Mouse (Mus musculus): ENCODE data around the gene Mdm4. TPM values are rescaled to one million over a fixed set of nuclear protein-coding genes. Genes with fewer than 3 reads are reported as not detected.

Gene Mdm4
- polyA plus RNA-seq, 1 experiment from 2014 or later: 44.8 TPM

GRCm38 (mm10) chr1:132964106-132964505 is 66.3 kb downstream of the Mdm4 start:
- no peak overlapping the region for H3K4me3 ChIP-seq
- 89% methylated on average over 2 of the region's 2 CpGs for WGBS
- H3K27me3 ChIP-seq: no peaks in the 10 kb centered on the region
- no peak overlapping the region for H3K9ac ChIP-seq
- H3K36me3 ChIP-seq (ENCODE audit: poor library complexity, severe bottlenecking): no peaks in the 10 kb centered on the region
- no peak overlapping the region for H3K4me2 ChIP-seq
- H3K9me3 ChIP-seq (replicated peaks): no peaks in the 10 kb centered on the region
- ATAC-seq: no peak
- no peak overlapping the region for H3K27ac ChIP-seq
- H3K4me1 ChIP-seq: no peaks in the 10 kb centered on the region

DNA sequence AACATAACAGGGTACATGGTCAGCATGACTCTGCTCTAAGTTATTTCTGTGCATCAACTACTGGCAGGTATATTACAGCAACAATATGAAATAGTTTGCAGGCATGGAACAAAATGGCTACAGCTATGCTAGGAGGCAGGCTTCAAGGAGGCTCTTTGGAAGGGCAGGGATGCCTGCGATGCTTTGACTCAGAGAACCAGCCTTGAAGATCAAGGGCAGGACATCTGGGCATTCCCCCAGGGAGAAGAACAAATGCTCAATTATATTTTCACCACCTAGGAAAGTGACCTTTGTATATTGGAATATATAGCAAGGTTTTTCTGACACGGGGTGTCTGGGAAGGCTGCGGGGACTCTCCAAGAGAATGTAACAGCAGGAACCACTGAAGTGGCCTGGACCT is 68.6 kb downstream of the Mdm4 start:
- Histone ChIP-seq H3K36me3 (ENCODE audit: poor library complexity, severe bottlenecking) (no peaks in the 10 kb centered on the region), H3K27ac (no peak overlapping the region), H3K9ac (no peak overlapping the region), H3K4me3 (no peak overlapping the region), H3K27me3 (no peaks in the 10 kb centered on the region), H3K9me3 (replicated peaks) (no peaks in the 10 kb centered on the region), H3K4me2 (no peak overlapping the region), H3K4me1 (no peaks in the 10 kb centered on the region)
- no peak for ATAC-seq
- WGBS: 88% methylated on average over 3 of the region's 3 CpGs

DNA sequence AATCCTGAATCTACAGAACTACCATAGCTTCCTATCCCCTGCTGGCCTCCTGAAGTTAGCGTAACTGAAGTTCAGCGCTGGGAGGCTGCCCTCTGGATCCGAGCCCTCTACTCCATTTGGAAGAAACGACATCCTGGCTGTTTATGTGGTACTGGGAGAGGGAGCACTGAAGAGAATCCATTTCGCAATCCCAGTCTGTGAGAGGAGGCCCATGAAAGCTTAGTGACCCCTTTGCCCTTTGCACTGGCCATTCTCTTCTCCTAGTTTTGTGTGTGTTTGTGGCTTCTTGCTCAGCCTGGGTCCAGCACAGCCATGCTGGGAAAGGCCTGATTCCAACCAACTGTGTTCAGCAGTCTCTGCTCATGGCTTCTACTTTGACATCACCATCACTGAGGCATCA is 73.6 kb downstream of the Mdm4 start:
- WGBS: 90% methylated on average over 5 of the region's 5 CpGs

GRCm38 (mm10) chr1:132947811-132948210 is 82.5 kb downstream of the Mdm4 start:
- no peak overlapping the region for H3K4me2 ChIP-seq
- no peaks in the 10 kb centered on the region for H3K36me3 ChIP-seq (ENCODE audit: poor library complexity, severe bottlenecking)
- no peak overlapping the region for H3K4me3 ChIP-seq
- 25% methylated on average over 7 of the region's 7 CpGs for WGBS
- no peak overlapping the region for H3K27ac ChIP-seq
- no peaks in the 10 kb centered on the region for H3K27me3 ChIP-seq
- H3K9ac ChIP-seq: no peak overlapping the region
- H3K4me1 ChIP-seq: peaks cover 7% of the 10 kb centered on the region; the same call in 1 of the 2 replicates
- no peak for ATAC-seq
- H3K9me3 ChIP-seq (replicated peaks): no peaks in the 10 kb centered on the region

More for the DNA sequence above, 73.6 kb downstream of the Mdm4 start:
- Histone ChIP-seq H3K4me3 (no peak overlapping the region), H3K27ac (no peak overlapping the region), H3K9me3 (replicated peaks) (no peaks in the 10 kb centered on the region), H3K4me2 (no peak overlapping the region), H3K27me3 (no peaks in the 10 kb centered on the region), H3K9ac (no peak overlapping the region), H3K4me1 (no peaks in the 10 kb centered on the region), H3K36me3 (ENCODE audit: poor library complexity, severe bottlenecking) (no peaks in the 10 kb centered on the region)
- no peak for ATAC-seq

- 68% methylated on average over 8 of the region's 8 CpGs for WGBS
- no peaks in the 10 kb centered on the region for H3K36me3 ChIP-seq (ENCODE audit: poor library complexity, severe bottlenecking)
- no peak overlapping the region for H3K27ac ChIP-seq
- no peak overlapping the region for H3K4me2 ChIP-seq
- no peak for ATAC-seq
- H3K9me3 ChIP-seq (replicated peaks): no peaks in the 10 kb centered on the region
- H3K4me3 ChIP-seq: no peak overlapping the region
- peaks cover 7% of the 10 kb centered on the region; the same call in 1 of the 2 replicates for H3K4me1 ChIP-seq
- H3K27me3 ChIP-seq: no peaks in the 10 kb centered on the region
- H3K9ac ChIP-seq: no peak overlapping the region
Measured at GRCm38 (mm10) chr1:132945826-132946225, 84.5 kb downstream of the Mdm4 start.

DNA sequence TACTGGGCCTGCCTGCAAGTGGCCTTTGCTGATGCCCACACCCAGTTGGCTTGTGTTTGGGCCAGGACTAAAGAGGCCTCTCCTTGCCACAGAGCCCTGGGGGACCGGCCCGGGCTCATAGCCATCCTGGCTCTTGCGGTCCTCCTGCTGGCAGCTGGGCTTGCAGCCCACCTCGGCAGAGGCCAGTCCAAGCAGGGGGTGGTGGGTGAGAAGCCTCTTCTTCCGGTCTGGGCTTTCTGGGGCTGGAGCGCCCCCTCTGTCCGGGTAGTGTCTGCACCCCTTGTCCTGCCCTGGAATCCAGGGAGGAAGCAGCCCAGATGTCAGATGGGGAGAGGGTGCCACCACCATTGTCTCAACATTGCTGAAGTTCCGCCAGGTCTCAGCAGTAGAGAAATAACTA is 91.4 kb downstream of the Mdm4 start:
- WGBS: 86% methylated on average over 8 of the region's 8 CpGs

GRCm38 (mm10) chr1:132937296-132938030 is 92.9 kb downstream of the Mdm4 start:
- H3K27me3 ChIP-seq: no peaks in the 10 kb centered on the region
- H3K27ac ChIP-seq: no peak overlapping the region
- no peak overlapping the region for H3K9ac ChIP-seq
- H3K9me3 ChIP-seq (replicated peaks): no peaks in the 10 kb centered on the region
- H3K4me1 ChIP-seq: peaks cover 9% of the 10 kb centered on the region
- H3K36me3 ChIP-seq (ENCODE audit: poor library complexity, severe bottlenecking): peaks cover 27% of the 10 kb centered on the region
- H3K4me2 ChIP-seq: no peak overlapping the region
- 90% methylated on average over 26 of the region's 26 CpGs for WGBS
- H3K4me3 ChIP-seq: no peak overlapping the region
- no peak for ATAC-seq

More for the DNA sequence above, 91.4 kb downstream of the Mdm4 start:
- Histone ChIP-seq H3K4me2 (no peak overlapping the region), H3K9ac (no peak overlapping the region), H3K4me3 (no peak overlapping the region), H3K4me1 (peaks cover 8% of the 10 kb centered on the region), H3K36me3 (ENCODE audit: poor library complexity, severe bottlenecking) (peaks cover 27% of the 10 kb centered on the region), H3K27ac (no peak overlapping the region), H3K9me3 (replicated peaks) (no peaks in the 10 kb centered on the region), H3K27me3 (no peaks in the 10 kb centered on the region)
- no peak for ATAC-seq

DNA sequence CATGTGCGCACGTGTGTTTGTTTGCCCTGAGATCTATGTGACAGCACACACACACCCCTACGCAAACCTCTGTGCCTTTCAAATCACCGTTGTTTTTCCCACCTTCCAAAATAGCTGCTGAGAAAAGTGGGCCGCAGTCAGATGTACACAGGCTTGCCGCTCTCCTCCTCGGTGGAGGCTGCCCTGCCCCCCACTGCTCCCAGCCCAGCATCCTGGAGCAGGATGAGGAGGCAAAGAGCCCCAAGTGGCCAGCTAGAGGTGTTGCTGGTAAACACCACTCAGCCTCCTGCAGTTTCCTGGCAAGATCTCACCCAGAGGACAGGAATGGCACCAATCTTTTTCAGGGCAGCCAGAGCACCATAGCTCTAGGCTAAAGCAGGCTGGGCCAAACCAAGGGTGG is 95.5 kb downstream of the Mdm4 start:
- ATAC-seq: peak; percentile 74
- 29% methylated on average over 7 of the region's 7 CpGs for WGBS
- no peak overlapping the region for H3K4me2 ChIP-seq
- no peaks in the 10 kb centered on the region for H3K27me3 ChIP-seq
- H3K36me3 ChIP-seq (ENCODE audit: poor library complexity, severe bottlenecking): peaks cover 27% of the 10 kb centered on the region
- H3K27ac ChIP-seq: no peak overlapping the region
- no peak overlapping the region for H3K9ac ChIP-seq
- no peak overlapping the region for H3K4me3 ChIP-seq
- H3K4me1 ChIP-seq: peaks cover 13% of the 10 kb centered on the region
- no peaks in the 10 kb centered on the region for H3K9me3 ChIP-seq (replicated peaks)

DNA sequence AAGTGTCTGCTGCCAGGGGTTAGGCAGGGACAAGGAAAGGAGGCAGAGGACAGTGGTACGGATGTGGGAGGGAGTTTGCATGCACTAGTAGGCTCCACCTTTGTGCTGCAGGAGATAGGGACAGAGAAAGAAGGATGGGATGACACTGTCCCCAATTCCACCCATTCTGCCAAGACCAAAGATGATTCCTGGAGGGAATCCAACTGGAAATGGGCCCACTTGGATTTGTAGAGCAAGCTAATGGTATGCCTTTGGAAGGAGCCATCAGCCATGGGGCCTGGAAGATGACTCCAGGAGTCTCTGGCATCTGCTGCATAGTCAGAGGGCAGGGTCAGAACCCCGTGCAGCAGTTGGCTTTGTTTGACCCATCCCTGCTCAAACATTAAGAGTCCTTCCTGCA is 97.9 kb downstream of the Mdm4 start:
- Histone ChIP-seq H3K9me3 (replicated peaks) (no peaks in the 10 kb centered on the region), H3K4me1 (peaks cover 21% of the 10 kb centered on the region), H3K27ac (no peak overlapping the region), H3K36me3 (ENCODE audit: poor library complexity, severe bottlenecking) (peaks cover 5% of the 10 kb centered on the region), H3K27me3 (no peaks in the 10 kb centered on the region), H3K9ac (no peak overlapping the region), H3K4me3 (no peak overlapping the region), H3K4me2 (no peak overlapping the region)
- ATAC-seq: no peak
- 84% methylated on average over 2 of the region's 2 CpGs for WGBS

- Histone ChIP-seq H3K4me2 (no peak overlapping the region), H3K4me3 (no peak overlapping the region), H3K27me3 (no peaks in the 10 kb centered on the region), H3K4me1 (peaks cover 21% of the 10 kb centered on the region), H3K9me3 (replicated peaks) (no peaks in the 10 kb centered on the region), H3K9ac (no peak overlapping the region), H3K36me3 (ENCODE audit: poor library complexity, severe bottlenecking) (no peaks in the 10 kb centered on the region), H3K27ac (no peak overlapping the region)
- ATAC-seq: no peak
- 64% methylated on average over 4 of the region's 4 CpGs for WGBS
Measured at GRCm38 (mm10) chr1:132930291-132930690, 100.1 kb downstream of the Mdm4 start.

DNA sequence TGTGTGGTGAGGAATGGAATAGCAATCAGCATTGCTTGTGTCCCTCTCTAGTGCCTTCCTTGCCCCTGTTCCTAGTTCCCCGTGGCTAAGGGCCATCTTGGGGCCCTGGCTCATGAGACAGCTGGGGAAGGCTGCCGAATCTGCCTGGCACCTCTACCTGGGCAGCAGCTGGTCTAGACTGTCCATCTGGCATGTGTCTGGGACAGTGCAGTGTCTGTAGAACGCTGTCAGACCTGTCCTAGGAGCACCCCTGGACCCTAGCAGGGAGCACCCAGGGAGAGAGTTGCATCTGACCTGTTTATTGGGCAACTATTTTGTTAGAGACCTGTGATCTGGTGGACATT is 101.5 kb downstream of the Mdm4 start:
- Histone ChIP-seq H3K4me3 (no peak overlapping the region), H3K27me3 (no peaks in the 10 kb centered on the region), H3K4me2 (no peak overlapping the region), H3K4me1 (peaks cover 13% of the 10 kb centered on the region), H3K9ac (peak overlapping the region; percentile 9), H3K27ac (peak overlapping the region; percentile 48), H3K9me3 (replicated peaks) (no peaks in the 10 kb centered on the region), H3K36me3 (ENCODE audit: poor library complexity, severe bottlenecking) (no peaks in the 10 kb centered on the region)
- 58% methylated on average over 3 of the region's 3 CpGs for whole genome bisulfite sequencing
- 0 out of 2 replicates have a peak, but pooled peaks have one; percentile 33 for ATAC-seq

GRCm38 (mm10) chr1:132928032-132928906 is 102.1 kb downstream of the Mdm4 start:
- WGBS: 57% methylated on average over 19 of the region's 19 CpGs
- ATAC-seq: 0 out of 2 replicates have a peak, but pooled peaks have one; percentile 19
- H3K9me3 ChIP-seq (replicated peaks): no peaks in the 10 kb centered on the region
- no peaks in the 10 kb centered on the region for H3K27me3 ChIP-seq
- peak overlapping the region; percentile 48 for H3K27ac ChIP-seq
- H3K9ac ChIP-seq: peak overlapping the region; percentile 9
- no peaks in the 10 kb centered on the region for H3K36me3 ChIP-seq (ENCODE audit: poor library complexity, severe bottlenecking)
- no peak overlapping the region for H3K4me2 ChIP-seq
- H3K4me3 ChIP-seq: no peak overlapping the region
- H3K4me1 ChIP-seq: peaks cover 13% of the 10 kb centered on the region
